Mouse (Mus musculus): ENCODE data around the gene Iqcf3. TPM values are rescaled to one million over a fixed set of nuclear protein-coding genes. Genes with fewer than 3 reads are reported as not detected.
A peak's percentile ranks its signal among the peaks of the same experiment; 100 is the strongest.
"Not testable (repeated sequence)": the region's sequence is repeated elsewhere in the genome, so short reads cannot be mapped to it uniquely, and the experiment has no call there.

Iqcf3 gene
- polyA plus RNA-seq, 1 experiment from 2014 or later: not detected

DNA sequence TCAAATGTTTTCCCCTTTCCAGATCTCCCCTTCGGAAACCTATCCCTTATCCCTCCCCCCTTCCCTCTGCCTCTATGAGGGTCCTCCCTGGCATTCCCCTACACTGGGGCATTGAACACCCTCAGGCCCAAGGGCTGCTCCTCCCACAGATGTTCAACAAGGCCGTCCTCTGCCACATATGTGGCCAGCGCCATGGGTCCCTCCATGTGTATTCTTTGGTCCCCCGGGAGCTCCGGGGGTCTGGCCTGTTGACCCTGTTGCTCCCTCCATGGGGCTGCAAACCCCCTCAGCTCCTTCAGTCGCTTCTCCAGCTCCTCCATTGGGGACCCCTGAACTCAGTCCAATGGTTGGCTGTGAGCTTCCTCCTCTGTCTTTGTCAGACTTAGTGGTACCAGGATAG, 73.8 kb downstream of the Iqcf3 start:
- H3K36me3 ChIP-seq (ENCODE audit: control insufficient read depth, insufficient read depth): peaks cover 22% of the 10 kb centered on the region
- not testable (repeated sequence) for H3K9ac ChIP-seq (ENCODE audit: low read length); H3K9me3 ChIP-seq (replicated peaks; ENCODE audit: control insufficient read depth, low read length); H3K27ac ChIP-seq (ENCODE audit: low read length); H3K4me2 ChIP-seq (ENCODE audit: low read depth, low read length); H3K4me1 ChIP-seq (ENCODE audit: control insufficient read depth, insufficient read depth, low read length); H3K27me3 ChIP-seq (ENCODE audit: control insufficient read depth, insufficient read depth, low read length); ATAC-seq (replicated peaks; ENCODE audit: extremely low read depth, insufficient read depth, low FRiP score); H3K4me3 ChIP-seq (ENCODE audit: low read length)
- 82% methylated on average over 6 of the region's 6 CpGs for WGBS

DNA sequence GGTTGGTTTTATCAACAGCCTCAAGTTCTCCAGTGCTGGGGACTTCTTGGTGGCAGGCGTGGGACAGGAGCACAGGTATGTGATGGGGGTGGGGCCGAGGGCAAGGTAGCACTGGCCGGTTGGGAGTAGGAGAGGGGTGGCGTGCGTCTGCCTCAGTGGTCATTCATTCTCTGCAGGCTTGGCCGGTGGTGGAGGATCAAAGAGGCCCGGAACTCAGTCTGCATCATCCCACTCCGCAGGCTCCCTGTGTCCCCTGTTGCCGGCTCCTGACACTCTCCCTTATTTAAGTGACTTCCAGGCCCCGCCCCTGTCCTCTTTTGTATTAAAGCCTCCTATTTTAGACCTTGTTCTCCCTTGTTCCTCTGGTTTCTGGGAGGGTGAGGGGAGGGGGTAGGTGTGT, 76.4 kb downstream of the Iqcf3 start:
- peaks cover 35% of the 10 kb centered on the region for H3K36me3 ChIP-seq (ENCODE audit: control insufficient read depth, insufficient read depth)
- no peaks in the 10 kb centered on the region; the same call in 1 of the 2 replicates for H3K4me1 ChIP-seq (ENCODE audit: control insufficient read depth, insufficient read depth, low read length)
- no peak overlapping the region for H3K9ac ChIP-seq (ENCODE audit: low read length)
- ATAC-seq (replicated peaks; ENCODE audit: extremely low read depth, insufficient read depth, low FRiP score): no peak
- 90% methylated on average over 10 of the region's 10 CpGs for WGBS
- no peaks in the 10 kb centered on the region for H3K9me3 ChIP-seq (replicated peaks; ENCODE audit: control insufficient read depth, low read length)
- H3K27ac ChIP-seq (ENCODE audit: low read length): no peak overlapping the region
- no peak overlapping the region for H3K4me2 ChIP-seq (ENCODE audit: low read depth, low read length)
- no peak overlapping the region for H3K4me3 ChIP-seq (ENCODE audit: low read length)
- no peaks in the 10 kb centered on the region for H3K27me3 ChIP-seq (ENCODE audit: control insufficient read depth, insufficient read depth, low read length)

DNA sequence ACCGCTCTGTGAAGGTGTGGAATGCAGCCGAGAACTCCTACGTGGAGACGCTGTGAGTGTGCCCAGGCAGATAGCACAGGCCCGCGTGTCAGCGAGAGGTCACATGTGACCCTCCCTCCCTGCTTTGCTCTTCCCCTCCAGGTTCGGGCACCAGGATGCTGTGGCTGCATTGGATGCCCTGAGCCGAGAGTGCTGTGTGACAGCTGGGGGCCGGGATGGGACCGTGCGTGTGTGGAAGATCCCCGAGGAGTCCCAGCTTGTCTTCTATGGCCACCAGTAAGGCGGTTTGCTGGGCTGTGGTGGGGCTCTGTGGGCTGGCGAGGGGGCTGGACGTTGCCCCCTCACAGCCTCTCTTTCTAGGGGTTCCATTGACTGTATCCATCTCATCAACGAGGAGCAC, 77.8 kb downstream of the Iqcf3 start:
- no peak overlapping the region for H3K4me3 ChIP-seq (ENCODE audit: low read length)
- H3K27me3 ChIP-seq (ENCODE audit: control insufficient read depth, insufficient read depth, low read length): no peaks in the 10 kb centered on the region
- H3K4me2 ChIP-seq (ENCODE audit: low read depth, low read length): no peak overlapping the region
- no peaks in the 10 kb centered on the region for H3K9me3 ChIP-seq (replicated peaks; ENCODE audit: control insufficient read depth, low read length)
- H3K36me3 ChIP-seq (ENCODE audit: control insufficient read depth, insufficient read depth): peaks cover 35% of the 10 kb centered on the region
- no peak overlapping the region for H3K27ac ChIP-seq (ENCODE audit: low read length)
- 89% methylated on average over 17 of the region's 17 CpGs for WGBS
- ATAC-seq (replicated peaks; ENCODE audit: extremely low read depth, insufficient read depth, low FRiP score): no peak
- H3K4me1 ChIP-seq (ENCODE audit: control insufficient read depth, insufficient read depth, low read length): no peaks in the 10 kb centered on the region; the same call in 1 of the 2 replicates
- H3K9ac ChIP-seq (ENCODE audit: low read length): no peak overlapping the region

DNA sequence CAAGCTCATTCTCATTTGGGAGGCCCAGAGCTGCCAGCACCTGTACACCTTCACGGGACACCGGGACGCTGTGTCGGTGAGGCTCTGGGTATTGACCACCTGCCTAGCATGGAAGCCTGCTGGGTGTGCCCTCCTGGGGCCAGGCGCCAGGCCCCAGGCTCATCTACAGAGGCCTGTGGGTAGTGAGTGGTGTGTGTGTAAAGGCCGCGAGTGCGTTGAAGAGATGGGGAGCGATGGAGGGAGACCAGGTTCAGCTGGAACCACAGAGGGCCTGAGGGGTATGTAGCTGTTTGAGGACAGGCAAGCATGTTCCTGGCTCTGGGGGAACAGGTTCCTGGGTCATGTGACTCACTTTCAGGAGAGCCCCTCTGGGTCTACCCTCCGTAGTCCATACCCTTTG, 78.3 kb downstream of the Iqcf3 start:
- no peaks in the 10 kb centered on the region for H3K9me3 ChIP-seq (replicated peaks; ENCODE audit: control insufficient read depth, low read length)
- ATAC-seq (replicated peaks; ENCODE audit: extremely low read depth, insufficient read depth, low FRiP score): no peak
- H3K4me1 ChIP-seq (ENCODE audit: control insufficient read depth, insufficient read depth, low read length): peaks cover 2% of the 10 kb centered on the region
- 91% methylated on average over 10 of the region's 10 CpGs for WGBS
- no peak overlapping the region for H3K4me2 ChIP-seq (ENCODE audit: low read depth, low read length)
- H3K36me3 ChIP-seq (ENCODE audit: control insufficient read depth, insufficient read depth): peaks cover 35% of the 10 kb centered on the region
- H3K4me3 ChIP-seq (ENCODE audit: low read length): no peak overlapping the region
- H3K27me3 ChIP-seq (ENCODE audit: control insufficient read depth, insufficient read depth, low read length): no peaks in the 10 kb centered on the region
- H3K9ac ChIP-seq (ENCODE audit: low read length): no peak overlapping the region
- H3K27ac ChIP-seq (ENCODE audit: low read length): no peak overlapping the region

DNA sequence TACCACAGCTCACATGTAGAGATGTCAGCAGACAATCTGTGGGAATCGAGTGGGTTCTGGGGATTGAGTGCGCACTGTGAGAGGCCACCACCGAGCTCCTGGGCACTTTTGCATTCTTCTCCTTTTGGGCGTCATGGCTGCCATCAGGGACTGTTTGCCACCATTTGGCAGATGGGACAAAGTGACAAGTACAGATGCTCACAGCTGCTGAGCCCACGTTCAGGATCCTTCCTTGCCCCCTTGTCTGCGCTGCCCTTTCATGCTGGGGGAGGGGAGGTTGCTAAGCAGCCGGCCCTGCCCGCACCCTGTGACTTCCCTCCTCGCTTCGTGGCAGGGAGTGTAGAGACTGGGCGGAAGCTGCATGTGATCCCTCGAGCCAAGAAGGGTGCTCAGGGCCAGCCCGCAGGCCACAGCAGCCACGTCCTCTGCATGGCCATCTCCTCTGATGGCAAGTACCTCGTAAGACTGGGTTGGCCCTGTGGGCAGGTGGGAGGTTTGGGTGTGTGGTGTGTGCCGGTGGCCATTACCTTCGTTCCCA, 78.8 kb downstream of the Iqcf3 start:
- no peaks in the 10 kb centered on the region for H3K9me3 ChIP-seq (replicated peaks; ENCODE audit: control insufficient read depth, low read length)
- 84% methylated on average over 17 of the region's 17 CpGs for WGBS
- H3K9ac ChIP-seq (ENCODE audit: low read length): no peak overlapping the region
- peaks cover 35% of the 10 kb centered on the region for H3K36me3 ChIP-seq (ENCODE audit: control insufficient read depth, insufficient read depth)
- H3K27ac ChIP-seq (ENCODE audit: low read length): no peak overlapping the region
- ATAC-seq (replicated peaks; ENCODE audit: extremely low read depth, insufficient read depth, low FRiP score): no peak
- H3K4me2 ChIP-seq (ENCODE audit: low read depth, low read length): no peak overlapping the region
- H3K4me1 ChIP-seq (ENCODE audit: control insufficient read depth, insufficient read depth, low read length): peaks cover 7% of the 10 kb centered on the region
- no peak overlapping the region for H3K4me3 ChIP-seq (ENCODE audit: low read length)
- no peaks in the 10 kb centered on the region for H3K27me3 ChIP-seq (ENCODE audit: control insufficient read depth, insufficient read depth, low read length)

DNA sequence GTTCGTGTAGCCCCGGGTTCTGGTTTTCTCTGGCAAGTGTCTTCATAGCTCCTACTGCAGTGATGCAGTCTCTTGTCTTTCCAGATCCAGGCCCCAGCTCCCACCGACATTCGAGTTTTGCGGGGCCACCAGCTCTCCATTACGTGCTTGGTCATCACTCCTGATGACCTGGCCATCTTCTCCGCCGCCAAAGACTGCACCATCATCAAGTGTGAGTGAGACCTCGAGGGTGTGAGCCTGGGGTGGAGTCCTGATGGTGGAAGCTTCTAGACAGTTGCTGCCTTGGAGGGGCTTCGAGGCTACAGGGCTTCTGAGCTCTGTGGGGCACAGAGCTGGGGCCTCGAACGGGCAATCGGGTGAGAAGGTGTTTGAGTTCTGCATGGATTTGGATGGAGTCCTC, 79.8 kb downstream of the Iqcf3 start:
- no peak overlapping the region for H3K27ac ChIP-seq (ENCODE audit: low read length)
- H3K36me3 ChIP-seq (ENCODE audit: control insufficient read depth, insufficient read depth): peaks cover 35% of the 10 kb centered on the region
- no peak for ATAC-seq (replicated peaks; ENCODE audit: extremely low read depth, insufficient read depth, low FRiP score)
- no peak overlapping the region for H3K4me2 ChIP-seq (ENCODE audit: low read depth, low read length)
- 89% methylated on average over 13 of the region's 13 CpGs for WGBS
- no peaks in the 10 kb centered on the region for H3K9me3 ChIP-seq (replicated peaks; ENCODE audit: control insufficient read depth, low read length)
- no peak overlapping the region for H3K9ac ChIP-seq (ENCODE audit: low read length)
- H3K4me3 ChIP-seq (ENCODE audit: low read length): no peak overlapping the region
- H3K27me3 ChIP-seq (ENCODE audit: control insufficient read depth, insufficient read depth, low read length): no peaks in the 10 kb centered on the region
- H3K4me1 ChIP-seq (ENCODE audit: control insufficient read depth, insufficient read depth, low read length): peaks cover 9% of the 10 kb centered on the region

DNA sequence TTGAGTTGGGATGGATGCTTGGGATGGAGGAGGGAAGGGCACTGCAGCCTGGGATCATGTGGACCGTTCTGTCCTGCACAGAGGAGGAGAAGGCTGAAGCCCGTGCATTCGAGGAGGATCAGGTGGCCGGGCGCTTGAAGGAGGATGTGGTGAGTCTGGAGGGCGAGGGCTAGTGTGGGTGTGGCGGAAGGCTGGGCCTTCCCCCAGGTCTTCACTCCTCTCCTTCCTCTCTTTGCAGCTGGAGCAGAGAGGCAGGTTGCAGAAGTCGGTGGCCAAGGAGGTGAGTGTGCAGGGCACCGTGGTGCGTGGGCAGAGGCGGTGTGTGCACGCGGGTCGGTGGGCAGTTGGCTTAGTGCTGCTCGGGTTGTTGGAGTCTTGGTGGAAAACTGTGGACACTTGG, 80.4 kb downstream of the Iqcf3 start:
- no peak for ATAC-seq (replicated peaks; ENCODE audit: extremely low read depth, insufficient read depth, low FRiP score)
- no peaks in the 10 kb centered on the region for H3K27me3 ChIP-seq (ENCODE audit: control insufficient read depth, insufficient read depth, low read length)
- H3K9ac ChIP-seq (ENCODE audit: low read length): no peak overlapping the region
- H3K4me3 ChIP-seq (ENCODE audit: low read length): no peak overlapping the region
- peaks cover 15% of the 10 kb centered on the region for H3K4me1 ChIP-seq (ENCODE audit: control insufficient read depth, insufficient read depth, low read length)
- H3K9me3 ChIP-seq (replicated peaks; ENCODE audit: control insufficient read depth, low read length): no peaks in the 10 kb centered on the region
- H3K36me3 ChIP-seq (ENCODE audit: control insufficient read depth, insufficient read depth): peaks cover 35% of the 10 kb centered on the region
- no peak overlapping the region for H3K27ac ChIP-seq (ENCODE audit: low read length)
- no peak overlapping the region for H3K4me2 ChIP-seq (ENCODE audit: low read depth, low read length)
- WGBS: 89% methylated on average over 15 of the region's 15 CpGs

DNA sequence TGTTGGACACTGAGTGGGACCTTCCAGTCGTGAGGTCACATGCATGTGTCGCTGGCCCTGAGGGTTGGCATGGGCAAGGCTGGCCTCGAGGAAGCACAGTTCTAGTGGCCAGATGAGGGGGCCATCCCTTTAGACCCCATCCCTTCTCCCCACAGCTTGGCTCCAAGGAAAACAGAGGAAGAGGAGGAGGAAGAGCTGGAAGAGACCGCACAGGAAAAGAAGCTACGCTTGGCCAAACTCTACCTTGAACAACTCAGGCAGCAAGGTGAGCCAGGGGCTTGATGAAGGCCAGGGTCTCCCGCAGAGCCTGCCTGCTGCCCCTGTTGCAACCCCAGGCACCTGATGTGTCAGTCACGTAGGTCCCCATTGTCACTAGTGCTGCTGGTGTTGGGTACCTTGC, 80.9 kb downstream of the Iqcf3 start:
- ATAC-seq (replicated peaks; ENCODE audit: extremely low read depth, insufficient read depth, low FRiP score): no peak
- Histone ChIP-seq H3K4me3 (ENCODE audit: low read length) (no peak overlapping the region), H3K4me1 (ENCODE audit: control insufficient read depth, insufficient read depth, low read length) (peaks cover 20% of the 10 kb centered on the region), H3K9ac (ENCODE audit: low read length) (no peak overlapping the region), H3K27me3 (ENCODE audit: control insufficient read depth, insufficient read depth, low read length) (no peaks in the 10 kb centered on the region), H3K4me2 (ENCODE audit: low read depth, low read length) (no peak overlapping the region), H3K27ac (ENCODE audit: low read length) (no peak overlapping the region), H3K9me3 (replicated peaks; ENCODE audit: control insufficient read depth, low read length) (no peaks in the 10 kb centered on the region), H3K36me3 (ENCODE audit: control insufficient read depth, insufficient read depth) (peaks cover 35% of the 10 kb centered on the region)
- WGBS: 84% methylated on average over 7 of the region's 7 CpGs

DNA sequence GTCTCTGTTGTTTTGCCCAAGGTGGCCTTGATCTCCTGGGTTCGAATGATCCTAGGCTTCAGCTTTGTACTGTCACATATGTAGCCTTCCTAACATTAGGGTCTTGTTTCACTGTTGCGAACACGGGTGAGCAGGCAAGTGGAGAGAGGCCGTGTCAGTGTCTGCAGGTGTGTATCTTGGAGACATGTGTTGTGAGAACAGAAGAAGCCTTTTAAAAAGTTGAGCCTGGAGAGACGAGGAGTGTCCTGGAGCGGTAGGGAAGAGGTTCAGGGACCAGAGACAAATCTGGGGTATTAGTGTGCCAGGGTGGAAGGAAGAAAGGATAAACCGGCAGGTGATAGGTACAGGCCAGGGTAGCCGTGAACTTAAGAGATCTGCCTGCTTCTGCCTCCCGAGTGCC, 83.3 kb downstream of the Iqcf3 start:
- peak overlapping the region; percentile 62 for H3K9ac ChIP-seq (ENCODE audit: low read length)
- peak overlapping the region; percentile 99 for H3K4me2 ChIP-seq (ENCODE audit: low read depth, low read length)
- no peaks in the 10 kb centered on the region for H3K27me3 ChIP-seq (ENCODE audit: control insufficient read depth, insufficient read depth, low read length)
- peak overlapping the region; percentile 62 for H3K4me3 ChIP-seq (ENCODE audit: low read length)
- peaks cover 27% of the 10 kb centered on the region for H3K4me1 ChIP-seq (ENCODE audit: control insufficient read depth, insufficient read depth, low read length)
- no peak for ATAC-seq (replicated peaks; ENCODE audit: extremely low read depth, insufficient read depth, low FRiP score)
- no peaks in the 10 kb centered on the region for H3K9me3 ChIP-seq (replicated peaks; ENCODE audit: control insufficient read depth, low read length)
- H3K36me3 ChIP-seq (ENCODE audit: control insufficient read depth, insufficient read depth): peaks cover 18% of the 10 kb centered on the region
- WGBS: 69% methylated on average over 9 of the region's 9 CpGs
- H3K27ac ChIP-seq (ENCODE audit: low read length): no peak overlapping the region
